In genomic region chr19:12471866-12472265, GRCm38 (mm10) we compare ENCODE assay signal across 17 mouse cellular contexts. TPM values are rescaled to one million over a fixed set of nuclear protein-coding genes. Genes with fewer than 3 reads are reported as not detected.
DNase-seq lines count a peak whose midpoint lies in the region; ATAC-seq and TF ChIP-seq lines count a peak whose summit lies in the region.
"Had no signal": no experiment of that assay in that cellular context is flagged by ENCODE, and none has a peak within 500 bp of the region (broad histone marks: within the 10 kb centered on the region; RNA-seq: fewer than 3 reads in every experiment).

No protein-coding gene starts in this region.

- no peaks in the 10 kb centered on the region for H3K9me3 ChIP-seq in lung, postnatal 0 days (ENCODE audit: low read length)
- H3K9me3 ChIP-seq in stomach, embryonic 15.5 days, result no peaks in the 10 kb centered on the region
- H3K9me3 ChIP-seq: G1E had no signal

- no peaks in the 10 kb centered on the region for H3K36me3 ChIP-seq in spleen, adult 2 months (ENCODE audit: control insufficient read depth, insufficient read depth, low read length)
- no peaks in the 10 kb centered on the region for H3K36me3 ChIP-seq in lung, postnatal 0 days (ENCODE audit: insufficient read depth, low read length)
- peaks cover 16% of the 10 kb centered on the region for H3K36me3 ChIP-seq in stomach, embryonic 15.5 days
- H3K36me3 ChIP-seq: G1E had no signal

- peaks cover 26% of the 10 kb centered on the region; the same call in 1 of the 2 replicates for H3K4me1 ChIP-seq in spleen, adult 2 months (ENCODE audit: control insufficient read depth, insufficient read depth, insufficient read length)
- H3K4me1 ChIP-seq in lung, postnatal 0 days (ENCODE audit: insufficient read depth, low read depth, low read length), result peaks cover 18% of the 10 kb centered on the region
- H3K4me1 ChIP-seq in stomach, embryonic 15.5 days, result peaks cover 13% of the 10 kb centered on the region

- 36% methylated on average over 3 of the region's 3 CpGs for WGBS in spleen, adult 2 months
- 6% methylated on average over 3 of the region's 3 CpGs for WGBS in lung, postnatal 0 days
- WGBS in stomach, embryonic 15.5 days, result 53% methylated on average over 3 of the region's 3 CpGs

- intact Hi-C loops in left cerebral cortex, postnatal 25 days (cut with DNase I), result no loop called here

- no peak for TF ChIP-seq POLR2A in spleen, adult 2 months (IDR thresholded peaks at IDR 0.05; ENCODE audit: low read depth, low read length)

- no peak overlapping the region; the same call in 1 of the 2 replicates for H3K9ac ChIP-seq in lung, postnatal 0 days (replicated peaks; ENCODE audit: low read depth)
- no peak overlapping the region for H3K9ac ChIP-seq in stomach, embryonic 15.5 days
- H3K9ac ChIP-seq: liver, embryonic 14.5 days had no signal

- peak; percentile 45 for ATAC-seq in lung, postnatal 0 days
- no peak for ATAC-seq in stomach, embryonic 15.5 days (ENCODE audit: insufficient read depth, low FRiP score, low read depth)
- ATAC-seq: forebrain, embryonic 16.5 days had no signal

- no peak; the same call in 1 of the 2 replicates for TF ChIP-seq EP300 in lung, postnatal 0 days (IDR thresholded peaks at IDR 0.05)

- no peak overlapping the region for H3K4me3 ChIP-seq in spleen, adult 2 months (ENCODE audit: extremely low read depth, insufficient read depth, insufficient read length)
- H3K4me3 ChIP-seq in lung, postnatal 0 days (ENCODE audit: low read depth, low read length), result no peak overlapping the region
- H3K4me3 ChIP-seq in stomach, embryonic 15.5 days (replicated peaks), result no peak overlapping the region

- no peak for DNase-seq in spleen, adult 2 months (ENCODE audit: low read depth in 1 of 2, low spot score in 2 of 2)
- DNase-seq in spleen, postnatal 14 days (ENCODE audit: low spot score in 2 of 2), result no peak
- DNase-seq in T-cell, adult 2 months (ENCODE audit: low spot score), result peak; percentile 66
- DNase-seq in lung, postnatal 0 days (ENCODE audit: low spot score), result peak; percentile 86
- no peak for DNase-seq in frontal cortex, postnatal 10 days (ENCODE audit: low spot score in 2 of 2)
- DNase-seq in left cerebral cortex, postnatal 25 days (ENCODE audit: low spot score in 2 of 2), result no peak
- no peak for DNase-seq in layer of hippocampus, adult 18-20 months (ENCODE audit: low spot score in 2 of 2)
- DNase-seq: kidney, postnatal 10 days; midbrain, embryonic 14.5 days had no signal

- H3K27ac ChIP-seq in spleen, adult 2 months (ENCODE audit: insufficient read depth, low read length), result peak overlapping the region; percentile 71
- peak overlapping the region; percentile 79 for H3K27ac ChIP-seq in lung, postnatal 0 days (ENCODE audit: low read length)
- peak overlapping the region; percentile 36 for H3K27ac ChIP-seq in stomach, embryonic 15.5 days
- H3K27ac ChIP-seq: liver, embryonic 14.5 days had no signal

- no peak for TF ChIP-seq CTCF in spleen, adult 2 months (IDR thresholded peaks at IDR 0.05; ENCODE audit: extremely low read depth, insufficient read depth, insufficient read length, insufficient replicate concordance)
- TF ChIP-seq CTCF in lung, postnatal 0 days (IDR thresholded peaks at IDR 0.05), result no peak

- no peaks in the 10 kb centered on the region for H3K27me3 ChIP-seq in spleen, adult 2 months (ENCODE audit: control insufficient read depth, insufficient read depth, low read length)
- H3K27me3 ChIP-seq in lung, postnatal 0 days (replicated peaks; ENCODE audit: insufficient read depth, low read length), result no peaks in the 10 kb centered on the region
- no peaks in the 10 kb centered on the region for H3K27me3 ChIP-seq in stomach, embryonic 15.5 days (replicated peaks)

- H3K4me2 ChIP-seq in lung, postnatal 0 days (replicated peaks; ENCODE audit: low read depth, low read length), result no peak overlapping the region
- H3K4me2 ChIP-seq in stomach, embryonic 15.5 days, result no peak overlapping the region; the same call in 1 of the 2 replicates

RNA-seq across cellular contexts. Expression of gene Mpeg1, which starts 11.3 kb away (rescaled TPM):
- polyA plus RNA-seq in spleen, adult 2 months (2012; rRNA removed), result 30.5 and 41.7 TPM in 2 replicates
- polyA plus RNA-seq in lung, postnatal 0 days (2015; fragmentation: Nextera tagmentation; extraction: Ambion mirVana), result 5.5 and 6.3 TPM in 2 replicates
- polyA plus RNA-seq in stomach, embryonic 15.5 days (2015; fragmentation: Nextera tagmentation; extraction: Ambion mirVana), result 1.2 and 1.3 TPM in 2 replicates
- total RNA-seq in left cerebral cortex, postnatal 25 days (2021), result 1 to 10 TPM; 7.6 to 8.7 TPM
- total RNA-seq in layer of hippocampus, adult 18-20 months (2021), result 1 to 10 TPM; 7.8 to 9.4 TPM
- polyA plus RNA-seq: G1E had no signal

RNA-seq across cellular contexts. Expression of gene Dtx4, which starts 29.4 kb away (rescaled TPM):
- polyA plus RNA-seq in spleen, adult 2 months (2012; rRNA removed), result 4.3 TPM in 2 replicates
- polyA plus RNA-seq in lung, postnatal 0 days (2015; fragmentation: Nextera tagmentation; extraction: Ambion mirVana), result 8.4 and 8.7 TPM in 2 replicates
- polyA plus RNA-seq in stomach, embryonic 15.5 days (2015; fragmentation: Nextera tagmentation; extraction: Ambion mirVana), result 14.7 and 18.6 TPM in 2 replicates
- 10 to 100 TPM; 32.7 to 37.1 TPM for total RNA-seq in left cerebral cortex, postnatal 25 days (2021)
- total RNA-seq in layer of hippocampus, adult 18-20 months (2021), result 10 to 100 TPM; 34.6 to 35.6 TPM
- polyA plus RNA-seq: G1E had no signal

RNA-seq across cellular contexts. Expression of gene Pfpl, which starts 44.2 kb away (rescaled TPM):
- polyA plus RNA-seq in spleen, adult 2 months (2012; rRNA removed), result not detected in 2 replicates
- polyA plus RNA-seq in lung, postnatal 0 days (2015; fragmentation: Nextera tagmentation; extraction: Ambion mirVana), result not detected in 2 replicates
- not detected in 2 replicates for polyA plus RNA-seq in stomach, embryonic 15.5 days (2015; fragmentation: Nextera tagmentation; extraction: Ambion mirVana)
- total RNA-seq in left cerebral cortex, postnatal 25 days (2021), result not detected
- not detected for total RNA-seq in layer of hippocampus, adult 18-20 months (2021)
- total RNA-seq: adrenal gland, adult 18-20 months had no signal
- polyA plus RNA-seq: embryonic facial prominence, embryonic 11.5 days; forebrain, embryonic 16.5 days; G1E; hindbrain, embryonic 11.5 days; liver, embryonic 14.5 days; midbrain, embryonic 14.5 days had no signal

RNA-seq across cellular contexts. Expression of gene Olfr1441, which starts 54.6 kb away (rescaled TPM):
- polyA plus RNA-seq in spleen, adult 2 months (2012; rRNA removed), result not detected in 2 replicates
- polyA plus RNA-seq in lung, postnatal 0 days (2015; fragmentation: Nextera tagmentation; extraction: Ambion mirVana), result not detected in 2 replicates
- not detected in 2 replicates for polyA plus RNA-seq in stomach, embryonic 15.5 days (2015; fragmentation: Nextera tagmentation; extraction: Ambion mirVana)
- not detected for total RNA-seq in left cerebral cortex, postnatal 25 days (2021)
- not detected for total RNA-seq in layer of hippocampus, adult 18-20 months (2021)
- total RNA-seq: adrenal gland, adult 18-20 months; left cerebral cortex, postnatal 10 days had no signal
- polyA plus RNA-seq: embryonic facial prominence, embryonic 11.5 days; forebrain, embryonic 16.5 days; G1E; hindbrain, embryonic 11.5 days; liver, embryonic 14.5 days; midbrain, embryonic 14.5 days had no signal

Comparison
In these comparisons a context has a peak if more than half of its experiments do, and no peak if none do; other contexts are left out.
1. DNase-seq: peak in T-cell, adult 2 months (single experiment) and lung, postnatal 0 days (single experiment); none in spleen, adult 2 months (0 of 2), spleen, postnatal 14 days (0 of 2), frontal cortex, postnatal 10 days (0 of 2), left cerebral cortex, postnatal 25 days (0 of 2) and layer of hippocampus, adult 18-20 months (0 of 2).
2. Peak in every context shown above with its lines, with median percentiles within 50 percentile points of each other: H3K27ac ChIP-seq.